Mouse (Mus musculus): ENCODE results near the gene Gm10778.

GRCm38 (mm10) chr10:81642648-81643448 lies 6.0 kb upstream of the Gm10778 start:
- TF ChIP-seq EP300 (IDR thresholded peaks at IDR 0.05; ENCODE audit: low read depth) (no peak), CTCF (IDR thresholded peaks at IDR 0.05; ENCODE audit: low read depth) (no peak)
